Mouse (Mus musculus) megakaryocyte progenitor cell, adult 5-6 weeks (primary cell): ENCODE results near the gene Ccdc42. TPM values are rescaled to one million over a fixed set of nuclear protein-coding genes. Genes with fewer than 3 reads are reported as not detected.
A peak's percentile ranks its signal among the peaks of the same experiment; 100 is the strongest.

Source experiments
- ATAC-seq: replicated peaks from 2 replicates; pipeline ENCODE4 v1.8.0; 2016; ENCODE audit warnings: mild to moderate bottlenecking, moderate TSS enrichment, inconsistent platforms; ENCODE audit not compliant: poor library complexity
- total RNA-seq, 2 experiments: library from RNA; stranded (forward) in 1 of 2; stranded (reverse) in 1 of 2; fragments of 157-497, 149-512 nt in 1 of 2; fragments of 200-1000 nt in 1 of 2; gene quantifications; 2 replicates each; pipeline versions ENCODE4 v1.2.3 to v1.2.4; 2015 to 2017

Gene Ccdc42
- total RNA-seq, 2 experiments from 2014 or later, result not detected

GRCm38 (mm10) chr11:68583906-68584480, 2.8 kb upstream of the Ccdc42 start:
- ATAC-seq, result no peak

- peak; percentile 57 for ATAC-seq
Measured at GRCm38 (mm10) chr11:68585890-68586289, 931 bp upstream of the Ccdc42 start.

- ATAC-seq, result peak; percentile 85
Measured at GRCm38 (mm10) chr11:68589055-68589809, 2.4 kb downstream of the Ccdc42 start.

- no peak for ATAC-seq
Measured at GRCm38 (mm10) chr11:68591708-68592107, 4.9 kb downstream of the Ccdc42 start.

GRCm38 (mm10) chr11:68593247-68593646, 6.4 kb downstream of the Ccdc42 start:
- no peak for ATAC-seq

- ATAC-seq, result peak; percentile 50
Measured at GRCm38 (mm10) chr11:68597912-68598311, 11.1 kb downstream of the Ccdc42 start.

GRCm38 (mm10) chr11:68600551-68601021, 13.8 kb downstream of the Ccdc42 start:
- ATAC-seq, result no peak

GRCm38 (mm10) chr11:68601486-68601991, 14.7 kb downstream of the Ccdc42 start:
- no peak for ATAC-seq

- no peak for ATAC-seq
Measured at GRCm38 (mm10) chr11:68602200-68602931, 15.5 kb downstream of the Ccdc42 start.

GRCm38 (mm10) chr11:68607046-68607445, 20.2 kb downstream of the Ccdc42 start:
- no peak for ATAC-seq

- no peak for ATAC-seq
Measured at GRCm38 (mm10) chr11:68609910-68610566, 23.2 kb downstream of the Ccdc42 start.

- no peak for ATAC-seq
Measured at GRCm38 (mm10) chr11:68610567-68610947, 23.7 kb downstream of the Ccdc42 start.

- no peak for ATAC-seq
Measured at GRCm38 (mm10) chr11:68613071-68613711, 26.4 kb downstream of the Ccdc42 start.

GRCm38 (mm10) chr11:68622751-68623150, 35.9 kb downstream of the Ccdc42 start:
- no peak for ATAC-seq

GRCm38 (mm10) chr11:68623225-68623870, 36.5 kb downstream of the Ccdc42 start:
- ATAC-seq, result peak; percentile 94

- no peak for ATAC-seq
Measured at GRCm38 (mm10) chr11:68623871-68624258, 37.0 kb downstream of the Ccdc42 start.

GRCm38 (mm10) chr11:68631611-68632316, 44.9 kb downstream of the Ccdc42 start:
- no peak for ATAC-seq

GRCm38 (mm10) chr11:68637861-68638615, 51.2 kb downstream of the Ccdc42 start:
- ATAC-seq, result no peak

- no peak for ATAC-seq
Measured at GRCm38 (mm10) chr11:68641361-68641760, 54.5 kb downstream of the Ccdc42 start.
